Mouse (Mus musculus) ES-Bruce4 (cell line): Measurements from ENCODE around the gene Ly6g. TPM values are rescaled to one million over a fixed set of nuclear protein-coding genes. Genes with fewer than 3 reads are reported as not detected.
"Not testable (repeated sequence)": the region's sequence is repeated elsewhere in the genome, so short reads cannot be mapped to it uniquely, and the experiment has no call there.

Experiments used
- H3K27ac ChIP-seq: 2 replicates; pipeline ENCODE4 v1.5.1; 2012; ENCODE audit warnings: low read length, inconsistent platforms; ENCODE audit not compliant: insufficient read depth
- H3K27me3 ChIP-seq: 2 replicates; pipeline ENCODE4 v1.6.1; 2012; ENCODE audit warnings: mild to moderate bottlenecking, low read length, inconsistent platforms; ENCODE audit not compliant: control insufficient read depth, poor library complexity, insufficient read depth, severe bottlenecking
- H3K36me3 ChIP-seq: 2 replicates; pipeline ENCODE4 v1.6.1; 2012; ENCODE audit warnings: inconsistent platforms, mild to moderate bottlenecking, low read length, moderate library complexity; ENCODE audit not compliant: control insufficient read depth, poor library complexity, insufficient read depth, severe bottlenecking
- H3K4me1 ChIP-seq: one replicate; pipeline ENCODE4 v1.8.1; 2011; ENCODE audit warnings: low read length; ENCODE audit not compliant: control insufficient read depth, insufficient read depth
- H3K4me3 ChIP-seq: 2 replicates; pipeline ENCODE4 v1.5.1; 2011; ENCODE audit warnings: low read depth, mild to moderate bottlenecking, low read length
- H3K9ac ChIP-seq: 2 replicates; pipeline ENCODE4 v1.6.1; 2012; ENCODE audit warnings: low read depth, mild to moderate bottlenecking, inconsistent platforms; ENCODE audit not compliant: poor library complexity, severe bottlenecking
- H3K9me3 ChIP-seq: replicated peaks from 2 replicates; pipeline ENCODE4 v1.6.1; 2012; ENCODE audit warnings: mild to moderate bottlenecking, low read length, inconsistent platforms; ENCODE audit not compliant: control insufficient read depth, poor library complexity, insufficient read depth, severe bottlenecking
- CTCF ChIP-seq: IDR thresholded peaks from one replicate; pipeline ENCODE4 v1.8.1; 2011; ENCODE audit warnings: low read depth, low read length
- EP300 ChIP-seq: IDR thresholded peaks from 2 replicates; pipeline ENCODE4 v1.6.1; 2011; ENCODE audit warnings: low read depth, low read length; ENCODE audit not compliant: insufficient read depth
- POLR2A ChIP-seq: IDR thresholded peaks from one replicate; pipeline ENCODE4 v1.8.1; 2011; ENCODE audit warnings: low read length; ENCODE audit not compliant: insufficient read depth
- polyA plus RNA-seq: library from polyadenylated mRNA; stranded (reverse); fragments of >200 nt; gene quantifications from 2 replicates; pipeline ENCODE4 v1.2.4, GENCODE M21; 2011; ENCODE audit warnings: low read depth; ENCODE audit not compliant: missing spikeins, insufficient read depth, insufficient read length

Ly6g gene
- polyA plus RNA-seq, 1 experiment = not detected

DNA sequence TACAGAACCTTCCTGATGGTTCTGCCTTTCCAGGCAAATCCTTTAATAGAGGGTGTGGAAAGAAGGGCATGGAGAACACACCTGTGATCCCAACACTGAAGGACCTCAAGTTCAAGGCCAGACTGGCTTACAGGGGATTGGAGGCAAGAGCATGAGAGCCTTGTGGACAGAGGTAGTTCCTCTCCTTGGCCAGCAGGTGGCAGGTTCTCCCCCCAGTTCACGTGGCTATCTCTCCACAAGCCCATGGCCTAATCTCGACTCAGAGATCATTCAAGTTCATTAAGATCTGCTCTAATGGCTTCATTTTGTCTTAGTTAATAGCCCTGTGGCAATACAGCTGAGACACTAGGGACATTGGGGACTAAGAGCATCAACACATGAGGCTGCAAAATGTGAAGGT is 35.0 kb upstream of the Ly6g start:
- Histone ChIP-seq H3K9me3 (0 out of 2 replicates have a peak, but pooled peaks cover 2% of the 10 kb centered on the region), H3K4me1 (no peaks in the 10 kb centered on the region), H3K9ac (no peak overlapping the region), H3K4me3 (no peak overlapping the region), H3K36me3 (no peaks in the 10 kb centered on the region), H3K27ac (no peak overlapping the region), H3K27me3 (no peaks in the 10 kb centered on the region; the same call in 1 of the 2 replicates)
- TF ChIP-seq POLR2A (no peak), CTCF (peak; percentile 74)

DNA sequence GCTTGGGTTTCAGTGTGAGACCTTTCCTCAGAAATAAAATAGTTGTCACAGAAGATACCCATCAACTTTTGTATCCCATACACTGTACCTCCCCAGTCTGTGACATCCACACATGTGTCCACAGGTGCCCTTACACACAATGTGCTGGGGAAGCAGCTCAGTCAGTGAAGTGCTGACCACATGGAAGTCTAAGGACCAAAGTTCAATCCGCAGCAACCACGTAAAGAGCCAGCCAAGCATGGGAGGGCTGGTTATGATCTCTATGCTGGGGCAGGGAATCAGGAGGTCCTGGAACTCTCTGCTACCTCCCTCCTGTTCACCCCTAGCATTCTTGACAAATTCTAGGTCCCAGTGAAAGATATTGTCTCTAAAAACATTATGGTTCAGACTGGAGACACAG is 22.7 kb upstream of the Ly6g start:
- not testable (repeated sequence) for H3K27me3 ChIP-seq, H3K4me1 ChIP-seq, H3K4me3 ChIP-seq

DNA sequence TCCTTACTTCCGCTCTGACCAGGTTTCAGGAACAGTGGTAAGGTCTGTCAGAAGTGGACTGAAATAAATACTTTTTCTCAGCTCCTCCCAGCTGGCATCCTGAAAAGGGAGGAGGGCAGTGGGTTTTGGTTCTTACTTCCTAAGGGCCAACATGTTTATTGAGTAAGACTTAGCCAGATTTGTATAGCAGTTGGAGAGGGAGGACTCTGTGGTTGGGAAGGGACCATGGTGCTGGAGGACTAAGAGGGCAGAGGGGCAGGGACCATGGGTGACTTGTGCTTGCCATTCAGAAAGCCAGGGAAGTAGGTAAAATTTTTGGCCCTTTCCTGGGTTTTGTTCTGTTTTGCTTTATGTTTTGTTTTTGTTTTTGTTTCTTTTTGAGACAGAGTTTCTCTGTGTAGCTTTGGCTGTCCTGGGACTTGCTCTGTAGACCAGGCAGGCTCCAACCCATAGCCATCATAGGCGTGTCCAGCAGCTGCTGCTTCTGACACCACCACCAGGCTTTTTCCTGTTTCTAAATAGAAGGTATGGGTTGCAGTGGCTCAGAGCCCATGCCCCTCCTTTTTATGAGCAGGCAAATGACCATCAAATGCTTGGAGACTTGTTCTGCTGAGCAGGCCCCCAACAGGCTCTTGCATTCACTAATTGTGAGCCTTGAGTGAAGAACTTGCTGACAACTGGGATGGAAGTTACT is 19.8 kb upstream of the Ly6g start:
- H3K9ac ChIP-seq, H3K36me3 ChIP-seq, H3K27ac ChIP-seq, H3K27me3 ChIP-seq, H3K4me1 ChIP-seq, H3K4me3 ChIP-seq, H3K9me3 ChIP-seq: not testable (repeated sequence)

More for the DNA sequence above, 22.7 kb upstream of the Ly6g start:
- H3K36me3 ChIP-seq, H3K9ac ChIP-seq, H3K27ac ChIP-seq, H3K9me3 ChIP-seq: not testable (repeated sequence)

DNA sequence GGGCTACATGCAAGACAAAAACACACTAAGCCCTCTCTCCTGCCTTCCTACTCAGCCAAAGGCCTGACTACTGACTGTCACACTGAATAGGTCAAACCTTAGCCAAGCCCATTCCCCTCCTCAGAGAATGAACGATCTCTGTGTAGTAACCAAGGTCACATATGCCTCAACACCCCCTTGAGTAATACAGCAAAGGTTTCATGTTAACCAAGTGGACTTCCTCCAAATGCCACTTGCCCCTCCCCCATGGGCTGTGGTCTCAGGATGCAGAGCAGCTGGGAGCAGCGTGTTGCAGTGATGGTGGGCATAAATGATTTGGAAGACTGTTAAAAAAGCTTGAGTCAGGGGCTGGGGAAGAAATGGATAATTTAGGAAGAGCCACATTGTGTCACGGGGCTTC is 17.3 kb upstream of the Ly6g start:
- not testable (repeated sequence) for H3K9ac ChIP-seq, H3K4me1 ChIP-seq, H3K27ac ChIP-seq, H3K27me3 ChIP-seq, H3K4me3 ChIP-seq, H3K36me3 ChIP-seq, H3K9me3 ChIP-seq

DNA sequence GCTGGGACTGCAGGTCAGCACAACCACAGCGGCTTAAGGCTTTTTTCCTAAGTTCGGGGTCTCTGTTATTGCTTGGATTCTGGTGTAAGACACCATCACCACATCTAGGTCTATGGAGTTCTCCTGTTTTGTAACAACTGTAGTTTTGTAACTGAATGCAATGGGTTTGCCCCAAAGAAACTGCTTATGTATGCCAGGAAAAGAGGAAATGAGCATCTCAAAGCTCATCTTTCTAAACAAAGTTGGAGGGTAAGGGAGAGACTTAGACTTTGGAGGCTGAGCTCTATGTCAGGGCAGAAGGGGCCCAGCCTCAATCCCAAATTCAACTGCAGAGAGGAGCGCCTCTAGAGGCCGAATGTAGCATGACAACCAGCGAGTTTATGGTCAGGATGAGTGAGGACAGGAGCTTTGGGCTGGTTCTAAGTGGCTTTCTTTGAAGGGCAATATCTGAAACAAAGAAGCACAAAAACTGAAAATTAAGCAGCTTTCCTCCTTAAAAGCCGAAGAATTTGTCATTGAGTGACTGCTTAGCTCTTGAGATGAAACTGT is 13.2 kb upstream of the Ly6g start:
- not testable (repeated sequence) for H3K9ac ChIP-seq, H3K27ac ChIP-seq

DNA sequence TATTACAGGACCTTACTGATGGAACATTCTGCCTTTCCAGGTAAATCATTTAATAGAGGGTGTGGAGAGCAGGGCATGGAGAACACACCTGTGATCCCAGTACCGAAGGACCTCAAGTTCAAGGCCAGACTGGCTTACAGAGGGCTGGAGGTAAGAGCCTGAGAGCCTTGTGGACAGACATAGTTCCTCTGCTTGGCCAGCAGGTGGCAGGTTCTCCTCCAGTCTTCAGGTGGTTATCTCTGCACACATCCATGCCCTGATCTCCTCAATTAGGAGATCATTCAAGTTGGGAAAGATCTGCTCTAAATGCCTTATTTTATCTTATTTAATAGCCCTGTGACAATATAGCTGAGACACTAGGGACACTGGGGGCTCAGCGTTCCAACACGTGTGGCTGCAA is 11.3 kb upstream of the Ly6g start:
- Histone ChIP-seq H3K4me1 (no peaks in the 10 kb centered on the region), H3K27me3 (no peaks in the 10 kb centered on the region), H3K4me3 (no peak overlapping the region), H3K9me3 (no peaks in the 10 kb centered on the region), H3K27ac (no peak overlapping the region), H3K9ac (no peak overlapping the region), H3K36me3 (no peaks in the 10 kb centered on the region)
- TF ChIP-seq CTCF (peak; percentile 66), POLR2A (no peak), EP300 (no peak)

More for the DNA sequence above, 13.2 kb upstream of the Ly6g start:
- H3K27me3 ChIP-seq, H3K36me3 ChIP-seq, H3K9me3 ChIP-seq, H3K4me1 ChIP-seq, H3K4me3 ChIP-seq: not testable (repeated sequence)
- TF ChIP-seq CTCF = peak; percentile 28

DNA sequence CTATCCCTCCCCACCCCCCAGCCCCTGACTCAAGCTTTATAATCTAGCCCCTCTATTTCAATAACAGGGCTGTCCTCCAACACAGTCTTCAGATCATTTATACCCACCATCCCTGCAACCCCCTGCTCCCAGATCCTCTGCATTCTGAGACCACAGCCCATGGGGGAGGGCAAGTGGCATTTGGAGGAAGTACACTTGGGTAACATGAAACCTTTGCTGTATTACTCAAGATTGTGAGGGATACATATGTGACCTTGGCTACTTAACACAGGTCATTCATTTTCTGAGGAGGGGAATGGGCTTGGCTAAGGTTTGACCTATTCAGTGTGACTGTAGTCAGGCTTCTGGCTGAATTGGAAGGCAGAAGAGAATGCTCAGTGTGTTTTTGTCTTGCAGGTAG is 2.0 kb upstream of the Ly6g start:
- H3K27me3 ChIP-seq = no peaks in the 10 kb centered on the region
- H3K9me3 ChIP-seq = 0 out of 2 replicates have a peak, but pooled peaks cover 5% of the 10 kb centered on the region
- H3K4me3 ChIP-seq = no peak overlapping the region

More for the DNA sequence above, 2.0 kb upstream of the Ly6g start:
- H3K4me1 ChIP-seq = no peaks in the 10 kb centered on the region
- no peak overlapping the region for H3K27ac ChIP-seq
- TF ChIP-seq EP300 (no peak), CTCF (no peak), POLR2A (no peak)
- no peak overlapping the region for H3K9ac ChIP-seq
- no peaks in the 10 kb centered on the region for H3K36me3 ChIP-seq
